Mouse (Mus musculus) heart, embryonic 12.5 days (tissue): ENCODE measurements at regions not wholly inside any gene's neighbourhood (a gene's known extent, or its start where the extent isn't known, plus 50 kb on each side); places are given as distances from the start of the nearest gene placed in this dataset.
"Not testable (repeated sequence)": the region's sequence is repeated elsewhere in the genome, so short reads cannot be mapped to it uniquely, and the experiment has no call there.

Experiments used
- ATAC-seq: fragments of 200-750 bp; cut with Nextera tagmentation; 2 replicates; pipeline ENCODE4 v1.8.0; 2017; ENCODE audit warnings: moderate TSS enrichment, moderate library complexity; ENCODE audit not compliant: insufficient number of reproducible peaks, low FRiP score
- H3K27ac ChIP-seq: fragments of 300-500 bp; sonication (generic); 2 replicates; pipeline ENCODE4 v1.5.1; 2016; ENCODE audit warnings: mild to moderate bottlenecking, moderate library complexity; ENCODE audit not compliant: poor library complexity, severe bottlenecking
- H3K27me3 ChIP-seq: fragments of 300-500 bp; sonication (generic); replicated peaks from 2 replicates; pipeline ENCODE4 v1.6.1; 2016; ENCODE audit warnings: mild to moderate bottlenecking, moderate library complexity
- H3K36me3 ChIP-seq: fragments of 300-500 bp; sonication (generic); 2 replicates; pipeline ENCODE4 v1.6.1; 2016; ENCODE audit warnings: mild to moderate bottlenecking, moderate library complexity
- H3K4me1 ChIP-seq: fragments of 300-500 bp; sonication (generic); replicated peaks from 2 replicates; pipeline ENCODE4 v1.6.1; 2016; ENCODE audit warnings: mild to moderate bottlenecking
- H3K4me2 ChIP-seq: fragments of 300-500 bp; sonication (generic); 2 replicates; pipeline ENCODE4 v1.6.1; 2016; ENCODE audit warnings: mild to moderate bottlenecking, moderate library complexity
- H3K4me3 ChIP-seq: fragments of 300-500 bp; sonication (generic); 2 replicates; pipeline ENCODE4 v1.5.1; 2016; ENCODE audit warnings: mild to moderate bottlenecking
- H3K9ac ChIP-seq: fragments of 300-500 bp; sonication (generic); 2 replicates; pipeline ENCODE4 v1.6.1; 2016; ENCODE audit warnings: mild to moderate bottlenecking, moderate library complexity
- H3K9me3 ChIP-seq: fragments of 300-500 bp; sonication (generic); replicated peaks from 2 replicates; pipeline ENCODE4 v1.6.1; 2016; ENCODE audit warnings: mild to moderate bottlenecking, moderate library complexity
- WGBS: fragments of 180-500 bp; shearing (Covaris S2); methylation state at CpG from one replicate; pipeline ENCODE4 v1.1.7; 2016; 5-methylcytosine and 5-hydroxymethylcytosine counted together

GRCm38 (mm10) chr9:72192051-72192952 lies 80.6 kb upstream of the Tcf12 start:
- no peaks in the 10 kb centered on the region for H3K27me3 ChIP-seq
- no peak overlapping the region for H3K27ac ChIP-seq
- no peak for ATAC-seq
- H3K4me2 ChIP-seq = no peak overlapping the region
- H3K9me3 ChIP-seq = peaks cover 5% of the 10 kb centered on the region; the same call in 1 of the 2 replicates
- H3K9ac ChIP-seq = no peak overlapping the region
- 49% methylated on average over 8 of the region's 8 CpGs for WGBS
- H3K4me1 ChIP-seq = peaks cover 3% of the 10 kb centered on the region; the same call in 1 of the 2 replicates
- H3K4me3 ChIP-seq = no peak overlapping the region
- H3K36me3 ChIP-seq = no peaks in the 10 kb centered on the region

- H3K4me1 ChIP-seq, H3K27me3 ChIP-seq: not testable (repeated sequence)
- 74% methylated on average over 1 of the region's 1 CpGs for WGBS
Observed at GRCm38 (mm10) chr9:72192953-72193337, 81.3 kb upstream of the Tcf12 start.

GRCm38 (mm10) chr9:72195348-72195747 lies 79.3 kb upstream of the Zfp280d start:
- Histone ChIP-seq H3K4me2 (no peak overlapping the region), H3K9me3 (peaks cover 10% of the 10 kb centered on the region; the same call in 1 of the 2 replicates), H3K4me3 (no peak overlapping the region), H3K9ac (no peak overlapping the region), H3K27ac (no peak overlapping the region), H3K4me1 (peaks cover 3% of the 10 kb centered on the region; the same call in 1 of the 2 replicates), H3K36me3 (no peaks in the 10 kb centered on the region), H3K27me3 (no peaks in the 10 kb centered on the region)
- no peak for ATAC-seq
- WGBS = 49% methylated on average over 3 of the region's 3 CpGs

More at GRCm38 (mm10) chr9:72192953-72193337, 81.3 kb upstream of the Tcf12 start:
- not testable (repeated sequence) for ATAC-seq, H3K4me2 ChIP-seq, H3K36me3 ChIP-seq, H3K9ac ChIP-seq, H3K9me3 ChIP-seq, H3K4me3 ChIP-seq, H3K27ac ChIP-seq

- Histone ChIP-seq H3K4me1 (peaks cover 3% of the 10 kb centered on the region; the same call in 1 of the 2 replicates), H3K27ac (no peak overlapping the region), H3K36me3 (no peaks in the 10 kb centered on the region), H3K4me2 (no peak overlapping the region), H3K27me3 (no peaks in the 10 kb centered on the region), H3K4me3 (no peak overlapping the region), H3K9me3 (peaks cover 10% of the 10 kb centered on the region; the same call in 1 of the 2 replicates), H3K9ac (no peak overlapping the region)
- WGBS = 67% methylated on average over 10 of the region's 10 CpGs
- ATAC-seq = no peak
Observed at GRCm38 (mm10) chr9:72196626-72197330, 77.9 kb upstream of the Zfp280d start.

GRCm38 (mm10) chr9:72197331-72197732 lies 77.3 kb upstream of the Zfp280d start:
- ATAC-seq = no peak
- 56% methylated on average over 11 of the region's 11 CpGs for WGBS
- H3K4me2 ChIP-seq = no peak overlapping the region

GRCm38 (mm10) chr9:72198976-72199375 lies 75.7 kb upstream of the Zfp280d start:
- WGBS = 87% methylated on average over 5 of the region's 5 CpGs
- no peak overlapping the region for H3K27ac ChIP-seq
- H3K9ac ChIP-seq = no peak overlapping the region
- peaks cover 10% of the 10 kb centered on the region; the same call in 1 of the 2 replicates for H3K9me3 ChIP-seq
- no peak overlapping the region for H3K4me3 ChIP-seq
- no peaks in the 10 kb centered on the region for H3K36me3 ChIP-seq
- no peaks in the 10 kb centered on the region for H3K27me3 ChIP-seq
- ATAC-seq = no peak
- H3K4me1 ChIP-seq = peaks cover 3% of the 10 kb centered on the region; the same call in 1 of the 2 replicates
- H3K4me2 ChIP-seq = no peak overlapping the region

More at GRCm38 (mm10) chr9:72197331-72197732, 77.3 kb upstream of the Zfp280d start:
- no peak overlapping the region for H3K27ac ChIP-seq
- no peak overlapping the region for H3K9ac ChIP-seq
- H3K4me1 ChIP-seq = peaks cover 3% of the 10 kb centered on the region; the same call in 1 of the 2 replicates
- no peaks in the 10 kb centered on the region for H3K36me3 ChIP-seq
- no peaks in the 10 kb centered on the region for H3K27me3 ChIP-seq
- no peak overlapping the region for H3K4me3 ChIP-seq
- H3K9me3 ChIP-seq = peaks cover 10% of the 10 kb centered on the region; the same call in 1 of the 2 replicates

GRCm38 (mm10) chr9:72204357-72204905 lies 70.2 kb upstream of the Zfp280d start:
- H3K4me2 ChIP-seq = no peak overlapping the region
- no peak overlapping the region for H3K4me3 ChIP-seq
- no peak overlapping the region for H3K27ac ChIP-seq
- WGBS = 86% methylated on average over 2 of the region's 2 CpGs
- no peaks in the 10 kb centered on the region for H3K27me3 ChIP-seq
- no peak overlapping the region for H3K9ac ChIP-seq
- H3K9me3 ChIP-seq = 0 out of 2 replicates have a peak, but pooled peaks cover 5% of the 10 kb centered on the region
- no peaks in the 10 kb centered on the region for H3K36me3 ChIP-seq
- no peak for ATAC-seq
- H3K4me1 ChIP-seq = no peaks in the 10 kb centered on the region

GRCm38 (mm10) chr9:72205815-72206214 lies 68.8 kb upstream of the Zfp280d start:
- Histone ChIP-seq H3K36me3 (no peaks in the 10 kb centered on the region), H3K4me1 (no peaks in the 10 kb centered on the region), H3K4me2 (no peak overlapping the region), H3K4me3 (no peak overlapping the region), H3K27ac (no peak overlapping the region), H3K9me3 (no peaks in the 10 kb centered on the region), H3K9ac (no peak overlapping the region), H3K27me3 (no peaks in the 10 kb centered on the region)
- WGBS = 86% methylated on average over 7 of the region's 7 CpGs
- no peak for ATAC-seq

GRCm38 (mm10) chr9:72206911-72207310 lies 67.7 kb upstream of the Zfp280d start:
- Histone ChIP-seq H3K27ac (no peak overlapping the region), H3K9me3 (no peaks in the 10 kb centered on the region), H3K4me3 (no peak overlapping the region), H3K9ac (no peak overlapping the region), H3K27me3 (no peaks in the 10 kb centered on the region), H3K4me1 (no peaks in the 10 kb centered on the region), H3K36me3 (no peaks in the 10 kb centered on the region), H3K4me2 (no peak overlapping the region)
- no peak for ATAC-seq
- 63% methylated on average over 2 of the region's 2 CpGs for WGBS

- Histone ChIP-seq H3K4me2 (no peak overlapping the region), H3K27ac (no peak overlapping the region), H3K9ac (no peak overlapping the region), H3K27me3 (no peaks in the 10 kb centered on the region), H3K36me3 (no peaks in the 10 kb centered on the region), H3K4me3 (no peak overlapping the region), H3K9me3 (no peaks in the 10 kb centered on the region), H3K4me1 (no peaks in the 10 kb centered on the region)
- no peak for ATAC-seq
- 55% methylated on average over 7 of the region's 7 CpGs for WGBS
Observed at GRCm38 (mm10) chr9:72208296-72208695, 66.4 kb upstream of the Zfp280d start.
